Mouse (Mus musculus) right cerebral cortex, postnatal 36 days (tissue): ENCODE measurements around the gene Ky.

Source experiments
- DNase-seq, 2 experiments: peaks; one replicate each; pipeline ENCODE4 v3.0.0; 2022; ENCODE audit warnings: low spot score in 2 of 2, mixed read lengths in 1 of 2

Ky gene

DNA sequence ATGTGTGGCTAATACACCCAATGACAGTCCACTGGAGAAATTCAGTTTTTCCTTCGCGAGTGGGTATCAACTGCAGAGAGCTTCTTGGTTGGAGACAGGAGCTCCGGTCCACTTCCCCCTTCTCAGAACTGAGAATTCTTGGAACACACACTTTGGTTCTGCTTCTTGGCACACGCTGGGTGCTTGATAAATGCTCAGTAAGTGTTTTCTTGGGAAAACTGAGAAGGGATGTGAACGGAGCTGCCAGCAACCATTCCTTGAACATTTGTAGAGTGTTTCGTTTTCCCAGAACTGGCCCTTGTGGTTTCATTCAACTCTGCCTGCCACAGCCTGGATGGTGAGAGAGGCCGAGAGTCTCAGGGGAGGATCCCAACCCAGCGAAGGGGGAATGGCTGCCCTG is 43.7 kb downstream of the Ky start:
- no peak for DNase-seq

DNA sequence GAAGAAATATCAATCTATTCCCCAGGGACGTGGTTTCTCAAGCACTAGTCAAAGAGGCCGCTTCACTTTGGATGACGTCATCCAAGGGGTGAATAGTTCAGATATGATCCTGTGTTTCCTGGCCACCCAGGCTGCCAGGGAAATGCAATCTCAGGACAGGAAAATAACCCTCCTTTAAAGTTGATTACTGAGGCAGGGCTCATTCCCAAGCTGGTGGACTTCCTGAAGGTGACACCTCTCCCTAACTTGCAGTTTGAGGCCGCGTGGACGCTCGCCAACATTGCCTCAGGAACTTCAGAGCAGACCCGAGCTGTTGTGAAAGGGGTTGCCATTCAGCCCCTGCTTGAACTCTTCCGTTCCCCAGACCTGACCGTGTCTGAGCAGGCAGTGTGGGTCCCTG is 46.2 kb downstream of the Ky start:
- DNase-seq: no peak

DNA sequence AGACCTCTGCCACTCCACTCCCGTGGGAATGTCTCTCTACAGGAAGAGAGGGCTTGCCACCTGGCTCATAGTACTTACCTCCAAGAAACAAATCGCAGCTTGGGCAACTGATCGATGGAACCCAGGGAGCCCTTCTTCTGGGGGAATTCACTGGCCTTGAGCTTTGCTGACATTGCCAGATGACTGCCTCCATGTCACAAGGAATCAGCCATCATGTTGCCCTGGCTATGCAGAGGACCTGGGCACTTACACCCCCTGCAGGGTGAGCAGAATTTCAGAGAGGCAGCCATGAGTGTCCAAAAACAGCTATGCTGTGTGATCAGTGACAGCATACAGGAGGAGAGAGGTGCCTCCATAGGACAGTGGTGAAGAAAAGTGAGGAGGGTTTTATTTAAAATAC is 48.2 kb downstream of the Ky start:
- DNase-seq: no peak

- no peak for DNase-seq
Observed at GRCm38 (mm10) chr9:102558463-102558862, 52.9 kb downstream of the Ky start.

DNA sequence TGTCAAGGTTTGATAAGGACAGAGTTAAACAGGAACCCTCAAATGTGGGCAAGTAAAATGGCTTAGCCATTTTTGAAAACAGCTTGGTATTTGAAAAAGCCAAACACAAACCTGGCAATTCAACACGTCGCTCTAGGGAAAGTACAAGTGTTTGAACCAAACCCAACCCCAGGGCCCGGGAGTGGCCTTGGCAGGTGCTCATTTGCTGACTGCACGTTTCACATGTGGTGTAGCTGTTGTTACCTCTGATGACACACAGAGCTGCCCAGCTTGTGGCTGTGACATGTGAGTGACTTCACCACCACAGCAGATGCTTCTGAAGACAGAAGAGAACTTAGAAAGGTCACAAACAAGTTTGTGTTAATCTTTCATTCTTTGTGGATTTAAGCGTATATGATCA is 67.3 kb downstream of the Ky start:
- DNase-seq: no peak

GRCm38 (mm10) chr9:102577480-102577879 is 71.9 kb downstream of the Ky start:
- DNase-seq: no peak

DNA sequence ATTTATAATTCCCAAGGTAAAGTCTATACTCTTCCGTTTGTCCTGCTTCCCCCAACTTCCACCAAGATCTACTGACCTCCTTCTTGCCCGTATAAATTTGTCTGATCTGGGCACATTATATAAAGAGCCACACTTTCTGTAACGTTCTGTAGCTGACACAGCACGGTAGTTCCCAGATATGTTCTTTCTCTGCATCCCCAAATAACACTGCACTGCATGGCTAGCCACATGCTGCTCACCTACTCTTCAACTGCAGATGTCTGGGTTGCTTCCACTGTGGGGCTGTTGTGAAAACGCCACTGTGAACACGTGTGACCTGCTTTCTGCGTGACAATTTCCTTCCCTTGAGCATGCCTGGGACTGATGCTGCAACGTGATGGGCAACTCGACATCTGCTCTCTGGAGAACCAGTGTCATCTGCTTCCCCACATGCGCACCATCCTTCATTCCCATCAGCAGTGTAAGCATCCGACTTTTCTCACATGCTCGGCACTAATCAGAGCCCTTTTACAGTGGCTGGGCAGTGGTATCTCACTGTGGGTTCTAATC is 76.4 kb downstream of the Ky start:
- DNase-seq: peak; percentile 20 to 34

DNA sequence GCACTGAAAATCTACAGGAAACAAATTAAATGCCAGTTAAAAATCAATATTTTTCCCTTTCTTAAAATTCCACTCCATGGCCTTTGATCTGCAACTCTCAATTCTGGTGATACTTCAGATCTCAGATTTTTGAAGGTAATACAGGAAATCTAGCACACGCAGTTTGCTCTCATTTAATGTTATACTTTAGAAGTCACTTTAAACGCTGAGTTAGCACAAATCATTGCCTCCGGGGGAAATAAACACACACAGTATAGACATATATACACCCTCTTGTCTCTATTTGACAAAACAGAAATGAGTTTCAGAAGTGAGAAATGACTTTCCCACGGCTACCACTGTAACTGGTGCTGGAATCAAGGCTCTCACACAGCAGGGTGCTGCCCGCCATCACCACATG is 81.8 kb downstream of the Ky start:
- no peak for DNase-seq

- peak in 1 of 2 experiments; percentile 37 for DNase-seq
Observed at GRCm38 (mm10) chr9:102594667-102595393, 89.3 kb downstream of the Ky start.
